Mouse (Mus musculus) megakaryocyte, embryonic 14.5 days (primary cell): ENCODE data around the gene Gm9833. TPM values are rescaled to one million over a fixed set of nuclear protein-coding genes. Genes with fewer than 3 reads are reported as not detected.
A peak's percentile ranks its signal among the peaks of the same experiment; 100 is the strongest.

Experiments
- H3K27me3 ChIP-seq: replicated peaks from 2 replicates; pipeline ENCODE3; 2012; ENCODE audit warnings: inconsistent platforms
- H3K36me3 ChIP-seq: replicated peaks from 2 replicates; pipeline ENCODE3; 2012; ENCODE audit warnings: low read length, inconsistent platforms, mixed read lengths
- H3K4me1 ChIP-seq: 2 replicates; pipeline ENCODE4 v1.6.1; 2012; ENCODE audit warnings: inconsistent platforms
- H3K4me3 ChIP-seq: replicated peaks from 2 replicates; pipeline ENCODE3; 2012; ENCODE audit warnings: moderate library complexity, mild to moderate bottlenecking, inconsistent platforms
- H3K9me3 ChIP-seq: 2 replicates; pipeline ENCODE4 v1.6.1; 2012; ENCODE audit warnings: inconsistent platforms
- FLI1 ChIP-seq: IDR thresholded peaks from 2 replicates; pipeline ENCODE4 v1.6.1; 2012; ENCODE audit warnings: low read length, inconsistent platforms, mixed read lengths
- GATA1 ChIP-seq: IDR thresholded peaks from 3 replicates; pipeline ENCODE4 v1.6.1; 2012; ENCODE audit warnings: mixed read lengths, low read length, inconsistent platforms, borderline replicate concordance
- polyA plus RNA-seq: library from polyadenylated mRNA; stranded (reverse); fragments of >175 nt; gene quantifications from 2 replicates; pipeline ENCODE4 v1.2.3, GENCODE M21; 2012; ENCODE audit warnings: low replicate concordance; ENCODE audit not compliant: insufficient read depth

The Gm9833 gene
- polyA plus RNA-seq, 1 experiment = 3.4 TPM

DNA sequence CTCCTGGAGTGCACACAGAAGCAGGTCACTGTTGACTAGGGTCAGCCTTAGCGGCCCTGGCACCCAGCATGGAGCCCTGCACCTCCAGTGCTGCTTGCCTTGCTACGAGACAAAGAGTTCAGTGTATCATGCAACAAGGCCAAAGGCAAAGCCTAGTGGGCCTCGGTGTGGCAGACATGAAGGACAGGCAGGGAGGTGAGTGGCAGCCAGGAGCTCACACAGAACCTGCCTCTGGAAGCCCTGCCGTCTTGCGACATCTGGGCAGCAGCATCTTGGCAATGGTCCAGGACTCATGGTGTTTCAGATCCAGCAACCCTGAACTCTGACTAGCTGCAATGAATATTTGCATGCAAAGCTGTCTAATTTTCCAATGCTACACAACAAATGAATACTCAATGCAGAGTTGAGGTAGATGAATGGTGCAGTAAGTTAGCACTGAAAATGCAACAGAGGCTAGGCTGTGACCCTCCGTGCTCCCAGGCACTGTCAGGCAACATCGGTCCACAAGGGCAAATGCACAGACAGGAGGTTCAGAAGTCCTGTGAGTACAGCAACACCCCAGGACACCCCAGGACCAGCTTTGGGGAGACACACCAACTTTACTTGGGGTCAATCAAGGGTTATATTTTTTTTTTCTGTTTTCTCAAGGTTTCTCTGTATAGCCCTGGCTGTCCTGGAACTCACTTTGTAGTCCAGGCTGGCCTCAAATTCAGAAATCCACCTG, 2.4 kb upstream of the Gm9833 start:
- peak overlapping the region; percentile 14 for H3K4me3 ChIP-seq
- TF ChIP-seq GATA1 (no peak), FLI1 (no peak)
- peaks cover 18% of the 10 kb centered on the region for H3K27me3 ChIP-seq
- no peaks in the 10 kb centered on the region for H3K36me3 ChIP-seq
- H3K9me3 ChIP-seq = no peaks in the 10 kb centered on the region
- peaks cover 3% of the 10 kb centered on the region; the same call in 1 of the 2 replicates for H3K4me1 ChIP-seq

DNA sequence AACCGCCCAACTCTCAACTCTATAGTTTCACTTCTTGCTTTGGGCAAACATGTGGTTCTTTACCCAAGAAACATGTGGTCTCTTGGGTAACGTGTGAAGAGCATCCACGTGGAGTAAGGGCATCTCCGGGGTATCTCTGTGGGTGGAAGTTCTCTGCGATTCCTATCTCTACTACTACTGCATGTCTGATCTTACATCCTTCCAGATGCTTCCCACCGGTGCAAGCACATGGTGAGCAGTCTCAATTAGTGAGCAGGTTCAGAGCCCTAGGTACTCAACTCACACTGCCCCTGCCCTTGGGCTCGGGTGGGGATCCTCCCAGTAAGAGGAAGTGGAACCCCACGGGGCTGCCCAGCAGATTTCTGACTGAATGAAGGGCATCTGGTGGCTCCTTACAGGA, 399 bp upstream of the Gm9833 start:
- no peaks in the 10 kb centered on the region for H3K36me3 ChIP-seq
- TF ChIP-seq FLI1 = no peak
- TF ChIP-seq GATA1 = no peak
- H3K9me3 ChIP-seq = no peaks in the 10 kb centered on the region
- H3K4me3 ChIP-seq = no peak overlapping the region
- peaks cover 4% of the 10 kb centered on the region; the same call in 1 of the 2 replicates for H3K4me1 ChIP-seq
- H3K27me3 ChIP-seq = peaks cover 15% of the 10 kb centered on the region

DNA sequence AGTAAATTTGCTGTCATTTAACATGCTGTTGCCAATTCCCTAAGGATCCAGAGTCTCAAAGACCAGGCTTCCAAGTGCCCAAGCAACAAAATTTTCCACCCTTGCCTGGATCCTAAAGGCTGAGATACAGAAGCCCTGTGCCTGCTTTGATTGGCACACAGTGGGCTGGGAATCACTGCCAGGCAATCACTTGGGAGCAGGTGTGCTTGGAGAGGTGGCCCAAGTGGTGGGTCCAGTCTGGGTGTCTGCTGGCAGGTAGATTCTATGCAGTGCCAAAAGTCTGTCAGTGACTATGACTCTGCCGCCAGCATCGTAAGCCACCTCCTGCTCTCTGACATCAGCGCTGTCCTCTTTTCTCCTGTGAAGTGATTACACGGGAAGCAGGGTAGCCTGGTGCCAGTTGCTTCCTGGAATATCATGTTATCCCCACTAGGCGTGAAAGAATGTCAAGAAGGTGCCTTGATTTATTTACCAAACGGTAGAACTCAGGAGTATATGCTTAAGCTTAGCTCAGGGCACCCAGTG, 3.8 kb downstream of the Gm9833 start:
- H3K4me1 ChIP-seq = peaks cover 3% of the 10 kb centered on the region; the same call in 1 of the 2 replicates
- H3K27me3 ChIP-seq = peaks cover 6% of the 10 kb centered on the region
- no peak for TF ChIP-seq GATA1
- TF ChIP-seq FLI1 = no peak
- no peaks in the 10 kb centered on the region for H3K36me3 ChIP-seq
- H3K9me3 ChIP-seq = no peaks in the 10 kb centered on the region
- no peak overlapping the region for H3K4me3 ChIP-seq

DNA sequence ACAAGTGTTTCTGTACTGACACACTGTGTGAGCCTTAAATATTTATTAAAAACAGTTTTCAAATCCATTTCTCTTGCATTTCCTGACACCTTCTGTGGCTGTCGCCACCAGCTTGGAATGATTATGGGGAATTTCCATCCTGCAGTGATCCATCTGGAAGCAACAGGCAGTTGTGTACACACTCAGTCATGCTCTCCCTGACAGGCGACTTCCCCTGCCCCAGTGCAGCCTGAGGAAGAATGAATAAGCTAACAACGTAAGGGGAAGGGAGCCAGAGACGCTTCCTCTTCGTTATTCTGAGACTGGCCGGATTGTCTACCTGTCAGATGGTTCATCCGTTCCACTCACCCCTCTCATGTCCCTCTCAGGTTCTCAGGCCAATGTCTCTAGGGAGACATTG, 4.6 kb downstream of the Gm9833 start:
- Histone ChIP-seq H3K36me3 (no peaks in the 10 kb centered on the region), H3K4me1 (peaks cover 3% of the 10 kb centered on the region; the same call in 1 of the 2 replicates), H3K27me3 (peaks cover 2% of the 10 kb centered on the region), H3K9me3 (no peaks in the 10 kb centered on the region), H3K4me3 (peak overlapping the region; percentile 26)
- no peak for TF ChIP-seq GATA1
- TF ChIP-seq FLI1 = no peak

DNA sequence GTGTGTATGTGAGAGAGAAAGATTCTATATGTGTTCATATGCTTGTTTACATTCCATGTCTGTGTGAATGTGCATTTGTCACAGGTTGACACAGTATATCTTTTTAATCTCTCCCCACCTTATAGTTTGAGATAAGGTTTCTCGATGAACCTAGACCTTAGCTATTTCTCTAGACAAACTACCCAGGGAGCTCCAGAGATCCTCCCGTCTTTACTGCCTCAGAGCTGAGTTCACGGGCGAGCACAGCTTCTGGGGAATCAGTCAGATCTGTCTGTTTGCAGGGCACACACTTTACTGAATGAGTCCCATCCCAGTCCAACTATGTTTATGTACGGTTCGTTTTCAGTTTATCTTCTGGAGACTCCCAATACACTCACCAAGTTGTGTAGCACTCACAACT, 5.0 kb downstream of the Gm9833 start:
- no peaks in the 10 kb centered on the region for H3K27me3 ChIP-seq
- TF ChIP-seq FLI1 (no peak), GATA1 (no peak)
- peaks cover 3% of the 10 kb centered on the region; the same call in 1 of the 2 replicates for H3K4me1 ChIP-seq
- no peak overlapping the region for H3K4me3 ChIP-seq
- H3K9me3 ChIP-seq = no peaks in the 10 kb centered on the region
- H3K36me3 ChIP-seq = no peaks in the 10 kb centered on the region

DNA sequence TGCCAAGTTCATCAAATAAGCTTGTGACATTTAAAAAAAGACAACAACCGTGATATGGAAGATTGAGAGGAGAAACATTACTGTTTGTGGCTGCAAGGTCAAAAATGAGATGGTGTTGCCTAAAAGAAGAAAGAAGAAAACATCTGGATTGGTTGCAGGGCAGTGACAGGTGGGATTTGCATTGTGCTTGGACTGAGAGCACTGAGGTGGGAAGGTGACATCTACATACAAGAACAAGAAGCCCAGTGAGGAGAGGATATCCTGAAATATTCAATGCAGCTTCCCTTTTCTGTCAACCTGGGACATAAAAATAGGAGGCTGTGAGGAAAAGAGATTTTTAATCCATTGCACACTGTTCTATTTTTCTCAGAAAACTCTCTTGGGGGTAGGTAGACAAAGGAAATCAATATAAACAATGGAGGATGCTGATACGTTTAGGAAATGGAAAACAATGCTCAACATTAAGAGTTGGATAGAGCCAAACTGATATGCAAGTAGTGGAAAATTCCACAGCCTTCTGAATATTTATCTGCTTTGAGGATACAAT, 7.2 kb downstream of the Gm9833 start:
- Histone ChIP-seq H3K4me3 (no peak overlapping the region), H3K9me3 (no peaks in the 10 kb centered on the region), H3K36me3 (no peaks in the 10 kb centered on the region), H3K27me3 (no peaks in the 10 kb centered on the region), H3K4me1 (peaks cover 3% of the 10 kb centered on the region; the same call in 1 of the 2 replicates)
- TF ChIP-seq GATA1 = no peak
- no peak for TF ChIP-seq FLI1

DNA sequence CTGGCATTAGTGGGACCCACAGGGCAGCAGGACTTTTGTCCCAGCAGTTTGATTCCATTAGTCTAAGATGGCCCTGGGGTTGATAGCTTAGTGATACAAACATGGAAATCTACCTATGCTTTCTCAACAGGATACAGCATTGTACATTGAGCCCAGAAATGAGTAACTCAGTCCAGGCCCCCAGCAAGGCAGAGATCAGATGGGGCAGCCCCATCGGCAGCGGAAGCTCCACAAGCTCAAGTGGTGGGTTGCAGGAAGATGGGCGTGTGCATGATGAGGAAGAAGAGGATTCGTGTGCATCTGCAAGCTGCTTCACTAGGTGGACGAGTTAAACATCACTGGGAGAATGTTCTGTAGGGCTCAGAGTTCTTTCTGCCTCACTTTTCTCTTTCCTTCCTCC, 11.8 kb downstream of the Gm9833 start:
- Histone ChIP-seq H3K9me3 (no peaks in the 10 kb centered on the region), H3K4me1 (no peaks in the 10 kb centered on the region), H3K4me3 (no peak overlapping the region), H3K36me3 (no peaks in the 10 kb centered on the region), H3K27me3 (no peaks in the 10 kb centered on the region)
- TF ChIP-seq FLI1 (no peak), GATA1 (no peak)

DNA sequence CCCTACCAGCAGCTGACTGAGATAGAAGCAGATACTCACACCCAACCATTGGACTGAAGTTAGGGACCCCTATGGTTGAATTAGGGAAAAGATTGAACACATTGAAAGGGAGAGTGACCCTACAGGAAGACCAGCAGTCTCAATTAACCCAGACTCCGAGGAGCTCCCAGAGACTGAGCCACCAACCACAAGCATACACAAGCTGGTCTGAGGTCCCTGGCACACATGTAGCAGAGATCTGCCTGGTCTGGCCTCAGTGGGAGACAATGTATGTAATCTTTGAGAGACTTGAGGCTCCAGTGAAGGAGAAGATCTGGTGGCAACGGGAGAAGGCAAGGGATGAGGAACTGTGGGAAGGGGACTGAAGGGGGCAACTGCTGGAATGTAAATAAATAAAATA, 23.7 kb downstream of the Gm9833 start:
- Histone ChIP-seq H3K36me3 (no peaks in the 10 kb centered on the region), H3K27me3 (no peaks in the 10 kb centered on the region), H3K4me1 (no peaks in the 10 kb centered on the region), H3K4me3 (no peak overlapping the region), H3K9me3 (no peaks in the 10 kb centered on the region)
- no peak for TF ChIP-seq FLI1

DNA sequence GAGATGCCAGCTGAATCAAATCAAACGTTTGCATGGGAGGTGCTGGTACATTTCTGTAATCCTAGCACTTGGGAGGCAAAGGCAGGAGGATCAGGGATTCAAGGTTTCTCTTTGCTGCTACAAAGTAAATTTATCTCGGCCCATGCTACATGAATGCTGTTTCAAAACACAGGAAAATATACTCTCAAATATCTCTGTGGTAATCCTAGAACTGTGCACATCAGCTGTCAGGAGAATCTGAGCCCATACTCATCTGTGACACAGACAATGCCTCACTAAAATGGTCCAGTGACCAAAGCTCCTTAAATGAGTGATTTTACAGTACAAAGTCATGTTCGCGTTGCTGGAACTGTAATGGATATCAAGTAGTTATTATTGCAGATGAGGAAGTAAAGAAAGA, 24.3 kb downstream of the Gm9833 start:
- TF ChIP-seq GATA1 = no peak
- no peak for TF ChIP-seq FLI1
- Histone ChIP-seq H3K27me3 (no peaks in the 10 kb centered on the region), H3K4me3 (no peak overlapping the region), H3K36me3 (no peaks in the 10 kb centered on the region), H3K9me3 (no peaks in the 10 kb centered on the region), H3K4me1 (no peaks in the 10 kb centered on the region)

DNA sequence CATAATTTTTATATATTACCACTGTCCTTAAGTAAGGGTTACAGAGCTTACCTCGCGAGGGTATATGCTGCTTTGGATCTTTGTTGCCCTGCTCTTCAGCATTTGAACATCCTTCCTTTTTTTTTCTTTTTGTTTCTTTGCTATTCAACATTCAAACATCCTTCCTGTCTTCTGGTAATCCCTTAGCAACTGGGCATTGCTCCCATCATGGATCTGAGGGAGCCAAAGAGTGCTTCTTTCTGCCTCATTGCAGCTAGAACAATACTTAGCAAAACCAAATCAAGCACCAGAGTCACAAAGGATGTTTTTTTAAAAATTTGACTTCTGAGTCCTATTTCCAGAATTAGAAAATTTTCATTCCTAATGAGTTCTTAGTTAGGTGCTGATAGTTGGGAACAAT, 24.8 kb downstream of the Gm9833 start:
- H3K4me3 ChIP-seq = no peak overlapping the region
- H3K9me3 ChIP-seq = no peaks in the 10 kb centered on the region
- no peaks in the 10 kb centered on the region for H3K36me3 ChIP-seq
- no peaks in the 10 kb centered on the region for H3K4me1 ChIP-seq
- no peaks in the 10 kb centered on the region for H3K27me3 ChIP-seq
- TF ChIP-seq FLI1 = no peak
- no peak for TF ChIP-seq GATA1
